Mouse (Mus musculus) ES-Bruce4 (cell line): Measurements from ENCODE around the gene Slirp. TPM values are rescaled to one million over a fixed set of nuclear protein-coding genes. Genes with fewer than 3 reads are reported as not detected.

Source experiments
- H3K27ac ChIP-seq: 2 replicates; pipeline ENCODE4 v1.5.1; 2012; ENCODE audit warnings: low read length, inconsistent platforms; ENCODE audit not compliant: insufficient read depth
- H3K27me3 ChIP-seq: 2 replicates; pipeline ENCODE4 v1.6.1; 2012; ENCODE audit warnings: mild to moderate bottlenecking, low read length, inconsistent platforms; ENCODE audit not compliant: control insufficient read depth, poor library complexity, insufficient read depth, severe bottlenecking
- H3K36me3 ChIP-seq: 2 replicates; pipeline ENCODE4 v1.6.1; 2012; ENCODE audit warnings: inconsistent platforms, mild to moderate bottlenecking, low read length, moderate library complexity; ENCODE audit not compliant: control insufficient read depth, poor library complexity, insufficient read depth, severe bottlenecking
- H3K4me1 ChIP-seq: one replicate; pipeline ENCODE4 v1.8.1; 2011; ENCODE audit warnings: low read length; ENCODE audit not compliant: control insufficient read depth, insufficient read depth
- H3K4me3 ChIP-seq: 2 replicates; pipeline ENCODE4 v1.5.1; 2011; ENCODE audit warnings: low read depth, mild to moderate bottlenecking, low read length
- H3K9ac ChIP-seq: 2 replicates; pipeline ENCODE4 v1.6.1; 2012; ENCODE audit warnings: low read depth, mild to moderate bottlenecking, inconsistent platforms; ENCODE audit not compliant: poor library complexity, severe bottlenecking
- H3K9me3 ChIP-seq: replicated peaks from 2 replicates; pipeline ENCODE4 v1.6.1; 2012; ENCODE audit warnings: mild to moderate bottlenecking, low read length, inconsistent platforms; ENCODE audit not compliant: control insufficient read depth, poor library complexity, insufficient read depth, severe bottlenecking
- CTCF ChIP-seq: IDR thresholded peaks from one replicate; pipeline ENCODE4 v1.8.1; 2011; ENCODE audit warnings: low read depth, low read length
- EP300 ChIP-seq: IDR thresholded peaks from 2 replicates; pipeline ENCODE4 v1.6.1; 2011; ENCODE audit warnings: low read depth, low read length; ENCODE audit not compliant: insufficient read depth
- POLR2A ChIP-seq: IDR thresholded peaks from one replicate; pipeline ENCODE4 v1.8.1; 2011; ENCODE audit warnings: low read length; ENCODE audit not compliant: insufficient read depth
- polyA plus RNA-seq: library from polyadenylated mRNA; stranded (reverse); fragments of >200 nt; gene quantifications from 2 replicates; pipeline ENCODE4 v1.2.4, GENCODE M21; 2011; ENCODE audit warnings: low read depth; ENCODE audit not compliant: missing spikeins, insufficient read depth, insufficient read length

Gene Slirp
- polyA plus RNA-seq, 1 experiment: 137 TPM

DNA sequence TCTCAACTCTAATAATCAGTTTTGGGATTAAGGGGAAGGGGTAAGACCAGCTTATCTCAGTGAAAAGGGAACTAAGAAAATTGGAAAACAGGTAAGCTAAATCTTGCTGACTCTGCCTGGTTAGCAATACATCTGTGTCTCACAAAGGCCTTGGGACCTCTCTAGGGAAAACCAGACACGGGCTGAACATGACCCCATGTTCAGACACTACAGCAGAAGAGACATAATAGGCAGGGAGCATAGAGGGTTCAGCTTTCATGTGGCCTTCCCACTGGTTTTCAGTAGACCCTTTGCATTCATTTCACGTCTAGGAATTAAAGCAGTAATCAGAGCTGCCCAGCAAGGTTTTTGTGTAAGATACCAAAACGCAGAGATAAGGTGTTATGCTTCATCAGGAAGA is 19.2 kb upstream of the Slirp start:
- no peak overlapping the region for H3K4me3 ChIP-seq
- peaks cover 37% of the 10 kb centered on the region for H3K36me3 ChIP-seq
- H3K9ac ChIP-seq: no peak overlapping the region
- no peaks in the 10 kb centered on the region for H3K9me3 ChIP-seq
- no peaks in the 10 kb centered on the region for H3K27me3 ChIP-seq
- TF ChIP-seq CTCF (no peak), POLR2A (no peak), EP300 (no peak)
- peak overlapping the region; percentile 80 for H3K27ac ChIP-seq
- peaks cover 1% of the 10 kb centered on the region for H3K4me1 ChIP-seq

DNA sequence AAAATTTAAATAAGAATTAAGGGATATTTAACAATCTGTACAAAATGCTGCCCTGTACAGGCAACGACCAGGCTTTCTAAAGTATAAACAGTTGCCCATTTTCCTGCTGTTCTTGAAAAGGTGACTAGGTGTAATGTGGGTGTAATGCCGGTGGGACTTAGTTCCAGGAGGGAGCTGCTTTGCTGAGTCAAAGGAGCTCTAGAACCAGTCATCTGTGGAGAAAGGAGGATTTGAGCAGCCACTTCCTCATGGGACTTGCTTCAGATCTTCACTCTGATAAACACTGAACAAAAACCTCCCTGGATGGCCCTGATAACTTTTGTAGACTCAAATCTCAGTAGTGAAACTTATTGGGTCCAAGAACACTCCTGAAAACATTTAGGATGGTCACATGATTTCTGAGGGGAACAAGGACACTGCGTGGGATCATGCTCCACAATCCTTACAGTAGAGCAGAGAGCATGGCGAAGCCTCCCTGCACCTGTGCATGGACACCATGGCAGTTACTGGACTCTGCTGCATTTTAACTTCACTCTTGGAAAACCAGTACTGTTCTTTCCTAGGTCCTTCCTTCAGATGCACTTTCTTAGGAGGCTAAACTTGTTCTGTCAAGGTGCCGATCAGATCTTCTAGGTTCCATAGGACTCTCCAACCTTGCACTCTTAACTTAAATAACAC is 17.2 kb upstream of the Slirp start:
- H3K27me3 ChIP-seq: no peaks in the 10 kb centered on the region
- peaks cover 56% of the 10 kb centered on the region for H3K36me3 ChIP-seq
- no peaks in the 10 kb centered on the region for H3K9me3 ChIP-seq
- H3K4me1 ChIP-seq: peaks cover 1% of the 10 kb centered on the region
- no peak for TF ChIP-seq POLR2A
- TF ChIP-seq CTCF: no peak
- no peak for TF ChIP-seq EP300
- no peak overlapping the region for H3K9ac ChIP-seq
- no peak overlapping the region for H3K4me3 ChIP-seq
- peak overlapping the region; percentile 70 for H3K27ac ChIP-seq

DNA sequence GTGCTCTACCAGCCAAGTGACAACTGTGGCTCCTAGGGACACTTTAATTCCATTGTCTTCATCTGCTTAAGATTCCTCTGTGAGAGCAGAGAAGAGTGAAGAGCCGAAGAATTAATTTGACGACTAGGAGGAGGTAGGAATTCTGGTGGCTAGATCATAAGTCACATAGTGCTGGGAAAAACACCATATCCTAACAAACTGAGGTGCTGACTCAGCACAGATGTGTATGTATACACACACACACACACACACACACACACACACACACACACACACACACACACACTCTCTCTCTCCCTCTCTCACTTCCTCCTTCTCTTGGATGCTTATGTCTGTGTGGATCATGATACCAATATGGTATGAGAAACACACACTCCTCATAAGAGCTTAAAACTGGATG is 15.4 kb upstream of the Slirp start:
- no peak overlapping the region for H3K9ac ChIP-seq
- H3K4me1 ChIP-seq: peaks cover 1% of the 10 kb centered on the region
- H3K36me3 ChIP-seq: peaks cover 74% of the 10 kb centered on the region
- H3K4me3 ChIP-seq: no peak overlapping the region
- H3K27me3 ChIP-seq: no peaks in the 10 kb centered on the region
- H3K9me3 ChIP-seq: no peaks in the 10 kb centered on the region
- TF ChIP-seq CTCF: no peak
- no peak for TF ChIP-seq EP300
- TF ChIP-seq POLR2A: no peak
- no peak overlapping the region for H3K27ac ChIP-seq

DNA sequence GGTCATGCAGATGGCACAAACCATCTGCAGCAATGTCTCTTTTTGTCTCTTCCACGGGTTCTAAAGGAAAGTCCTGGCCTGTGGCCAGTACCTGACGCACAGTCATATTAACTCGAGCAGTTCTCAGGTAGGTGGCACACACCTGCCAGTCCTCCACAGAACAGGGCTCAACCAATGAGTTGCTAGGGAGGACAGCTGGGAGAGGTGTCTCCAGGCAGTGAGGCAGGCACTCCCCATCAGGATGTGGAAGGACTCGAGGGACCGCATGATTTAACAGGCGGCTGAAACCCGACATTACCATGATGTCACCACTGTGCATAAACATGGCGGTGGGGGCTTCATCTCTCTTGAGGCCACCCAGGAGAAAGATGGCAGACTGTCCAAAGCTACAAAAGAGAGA is 14.8 kb upstream of the Slirp start:
- no peak for TF ChIP-seq POLR2A
- no peak for TF ChIP-seq EP300
- no peak for TF ChIP-seq CTCF
- no peaks in the 10 kb centered on the region for H3K9me3 ChIP-seq
- H3K27ac ChIP-seq: no peak overlapping the region
- no peaks in the 10 kb centered on the region for H3K27me3 ChIP-seq
- H3K4me1 ChIP-seq: peaks cover 1% of the 10 kb centered on the region
- no peak overlapping the region for H3K9ac ChIP-seq
- no peak overlapping the region for H3K4me3 ChIP-seq
- H3K36me3 ChIP-seq: peaks cover 80% of the 10 kb centered on the region

DNA sequence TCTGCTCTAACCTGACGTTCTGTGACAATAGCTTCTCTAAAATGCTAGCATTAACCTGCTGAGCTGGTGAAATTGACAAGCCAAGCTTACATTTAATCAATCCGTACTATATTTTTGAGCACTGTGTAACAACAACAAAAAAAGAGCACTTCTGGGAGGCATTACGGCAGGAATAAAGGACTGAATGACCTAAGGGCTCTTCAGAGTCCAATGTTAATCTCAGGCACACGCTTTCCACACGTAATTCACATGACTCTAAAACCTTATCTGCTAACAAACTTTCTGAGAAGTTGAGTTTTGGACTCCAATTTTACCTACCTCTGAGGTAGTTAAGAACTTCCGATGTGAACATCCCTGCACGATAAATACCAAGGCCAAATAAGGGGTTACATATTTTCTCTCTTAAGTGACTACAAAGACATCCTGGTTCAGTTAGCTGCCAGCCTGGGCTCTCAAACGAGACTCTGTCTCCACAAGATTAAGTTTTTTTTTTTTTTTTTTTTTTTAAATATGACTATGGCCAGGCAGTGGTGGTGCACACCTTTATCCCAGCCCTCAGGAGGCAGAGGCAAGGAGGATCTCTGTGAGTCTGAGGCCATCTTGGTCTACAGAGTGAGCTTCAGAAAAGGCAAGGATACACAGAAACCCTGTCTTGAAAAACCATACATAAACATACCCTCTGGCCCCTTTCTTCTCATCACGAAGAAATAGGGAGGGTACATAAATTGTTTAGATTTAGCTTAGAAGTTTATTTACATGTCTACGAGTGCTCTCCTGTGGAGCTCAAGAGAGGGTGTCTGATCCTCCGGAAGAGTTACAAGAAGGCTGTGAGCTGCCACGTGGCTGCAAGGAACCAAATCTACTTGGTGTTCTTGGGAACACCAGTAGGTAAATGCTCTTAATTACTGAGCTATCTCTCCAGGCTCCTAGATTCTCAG is 1.2 kb upstream of the Slirp start:
- peak overlapping the region; percentile 93 for H3K9ac ChIP-seq
- H3K9me3 ChIP-seq: no peaks in the 10 kb centered on the region
- H3K27ac ChIP-seq: peak overlapping the region; percentile 41; the same call in 1 of the 2 replicates
- peaks cover 59% of the 10 kb centered on the region for H3K36me3 ChIP-seq
- no peaks in the 10 kb centered on the region for H3K4me1 ChIP-seq
- TF ChIP-seq EP300 (no peak), POLR2A (no peak), CTCF (no peak)
- H3K4me3 ChIP-seq: peak overlapping the region; percentile 80
- no peaks in the 10 kb centered on the region for H3K27me3 ChIP-seq
